Mouse (Mus musculus) MEL (cell line): ENCODE data around the gene Spef2. TPM values are rescaled to one million over a fixed set of nuclear protein-coding genes. Genes with fewer than 3 reads are reported as not detected.

Experiments used
- DNase-seq: peaks from one replicate; pipeline ENCODE4 v3.0.0; 2011; ENCODE audit warnings: low read depth, low spot score
- H3K27ac ChIP-seq: 2 replicates; pipeline ENCODE4 v1.5.1; 2012; ENCODE audit warnings: low read depth, mild to moderate bottlenecking, control low read depth, low read length, moderate library complexity; ENCODE audit not compliant: control insufficient read depth
- H3K27me3 ChIP-seq, 2 experiments: fragments of 150-350 bp in 1 of 2; sonication (generic) in 1 of 2; 2 replicates each; pipeline ENCODE4 v1.6.1; 2012; ENCODE audit warnings: low read length in 2 of 2, mild to moderate bottlenecking in 2 of 2, improper control_type of control experiment in 1 of 2, moderate library complexity in 1 of 2; ENCODE audit not compliant: insufficient read depth in 2 of 2, control insufficient read depth in 1 of 2
- H3K36me3 ChIP-seq, 2 experiments: 2 replicates each; pipeline ENCODE4 v1.6.1; 2012 to 2014; ENCODE audit warnings: low read length in 2 of 2, improper control_type of control experiment in 1 of 2, inconsistent platforms in 1 of 2, mild to moderate bottlenecking in 1 of 2; ENCODE audit not compliant: insufficient read depth in 2 of 2, control insufficient read depth in 1 of 2
- H3K4me1 ChIP-seq, 2 experiments: fragments of 150-350 bp in 1 of 2; sonication (generic) in 1 of 2; 2 replicates each; pipeline ENCODE4 v1.6.1; 2012; ENCODE audit warnings: low read length in 2 of 2, improper control_type of control experiment in 1 of 2, mild to moderate bottlenecking in 1 of 2; ENCODE audit not compliant: insufficient read depth in 2 of 2, control insufficient read depth in 1 of 2
- H3K4me3 ChIP-seq, 2 experiments: fragments of 150-350 bp in 1 of 2; sonication (generic) in 1 of 2; 2 replicates each; pipeline ENCODE4 v1.5.1; 2012; ENCODE audit warnings: low read depth in 2 of 2, low read length in 2 of 2, mild to moderate bottlenecking in 2 of 2, moderate library complexity in 2 of 2, control low read depth in 1 of 2, improper control_type of control experiment in 1 of 2; ENCODE audit not compliant: control insufficient read depth in 1 of 2, insufficient read depth in 1 of 2
- H3K79me2 ChIP-seq: 2 replicates; pipeline ENCODE4 v1.6.1; 2012; ENCODE audit warnings: mild to moderate bottlenecking, low read length, moderate library complexity; ENCODE audit not compliant: control insufficient read depth, poor library complexity, insufficient read depth
- H3K9ac ChIP-seq: 2 replicates; pipeline ENCODE4 v1.6.1; 2012; ENCODE audit warnings: low read depth, mild to moderate bottlenecking, control low read depth, low read length, moderate library complexity; ENCODE audit not compliant: control insufficient read depth, poor library complexity, severe bottlenecking
- H3K9me3 ChIP-seq: fragments of 150-350 bp; sonication (generic); replicated peaks from 2 replicates; pipeline ENCODE4 v1.6.1; 2012; ENCODE audit warnings: mild to moderate bottlenecking, low read length, improper control_type of control experiment, moderate library complexity; ENCODE audit not compliant: insufficient read depth
- EP300 ChIP-seq, 2 experiments: IDR thresholded peaks; 2 replicates each; pipeline ENCODE4 v1.6.1; 2011; ENCODE audit warnings: improper control_type of control experiment in 2 of 2, low read length in 2 of 2, low read depth in 1 of 2, mild to moderate bottlenecking in 1 of 2
- GATA1 ChIP-seq: IDR thresholded peaks from 2 replicates; pipeline ENCODE4 v1.6.1; 2011; ENCODE audit warnings: low read depth, low read length, improper control_type of control experiment
- JUND ChIP-seq: IDR thresholded peaks from 2 replicates; pipeline ENCODE4 v1.6.1; 2011; ENCODE audit warnings: low read depth, mild to moderate bottlenecking, improper control_type of control experiment, low read length
- MAX ChIP-seq: IDR thresholded peaks from 2 replicates; pipeline ENCODE4 v1.6.1; 2011; ENCODE audit warnings: low read length, improper control_type of control experiment
- MYC ChIP-seq: IDR thresholded peaks from 2 replicates; pipeline ENCODE4 v1.6.1; 2011; ENCODE audit warnings: low read depth, mild to moderate bottlenecking, low read length, improper control_type of control experiment, moderate library complexity
- POLR2AphosphoS5 ChIP-seq: IDR thresholded peaks from 2 replicates; pipeline ENCODE4 v1.6.1; 2012; ENCODE audit warnings: low read depth, borderline replicate concordance, mild to moderate bottlenecking, inconsistent platforms, low read length, moderate library complexity, mixed read lengths
- TBP ChIP-seq: IDR thresholded peaks from 2 replicates; pipeline ENCODE4 v1.8.0; 2011; ENCODE audit warnings: low read depth, low read length, improper control_type of control experiment
- USF2 ChIP-seq, 2 experiments: IDR thresholded peaks; 2 replicates each; pipeline ENCODE4 v1.6.1; 2011 to 2012; ENCODE audit warnings: improper control_type of control experiment in 2 of 2, low read length in 2 of 2, borderline replicate concordance in 1 of 2, inconsistent platforms in 1 of 2, low read depth in 1 of 2, mild to moderate bottlenecking in 1 of 2; ENCODE audit not compliant: insufficient read depth in 1 of 2
- ZKSCAN1 ChIP-seq: IDR thresholded peaks from 2 replicates; pipeline ENCODE4 v1.6.1; 2012; ENCODE audit warnings: low read depth, mild to moderate bottlenecking, inconsistent platforms, low read length, improper control_type of control experiment, moderate library complexity
- ZMIZ1 ChIP-seq: IDR thresholded peaks from 2 replicates; pipeline ENCODE4 v1.6.1; 2012; ENCODE audit warnings: low read depth, mild to moderate bottlenecking, inconsistent platforms, low read length, improper control_type of control experiment, moderate library complexity
- polyA plus RNA-seq, 2 experiments: library from polyadenylated mRNA; stranded (reverse) in 1 of 2; unstranded in 1 of 2; fragments of >175 nt in 1 of 2; fragments of >200 nt in 1 of 2; gene quantifications; 2 replicates each; pipeline versions ENCODE4 v1.2.1 to v1.2.4; 2012; ENCODE audit warnings: low replicate concordance in 2 of 2, low read depth in 1 of 2; ENCODE audit not compliant: insufficient read length in 2 of 2, insufficient read depth in 1 of 2, missing spikeins in 1 of 2
- total RNA-seq: library from RNA; depleted of rRNA; stranded (reverse); fragments of 300-350 nt; gene quantifications from 2 replicates; pipeline ENCODE4 v1.2.3, GENCODE M21; 2012

The Spef2 gene
- total and polyA plus RNA-seq, 3 experiments: 0.08 TPM; not detected in 2

GRCm38 (mm10) chr15:9714574-9715458 is 33.9 kb downstream of the Spef2 start (continued):
- no peak for TF ChIP-seq ZKSCAN1

GRCm38 (mm10) chr15:9713707-9714106 is 35.0 kb downstream of the Spef2 start:
- H3K27ac ChIP-seq: peak overlapping the region; percentile 53
- no peaks in the 10 kb centered on the region for H3K27me3 ChIP-seq
- no peak overlapping the region; a peak in 1 of 4 replicates for H3K4me3 ChIP-seq
- DNase-seq: peak; percentile 43
- TF ChIP-seq JUND: no peak
- TF ChIP-seq MYC: no peak
- no peak for TF ChIP-seq TBP
- 0 out of 2 replicates have a peak, but pooled peaks have one; percentile 19 for TF ChIP-seq MAX
- TF ChIP-seq GATA1: 0 out of 2 replicates have a peak, but pooled peaks have one; percentile 2
- no peak for TF ChIP-seq ZMIZ1
- H3K4me1 ChIP-seq: peaks cover 13 to 16% of the 10 kb centered on the region in 2 experiments
- no peak overlapping the region for H3K9ac ChIP-seq
- H3K9me3 ChIP-seq: no peaks in the 10 kb centered on the region
- H3K36me3 ChIP-seq: peaks cover 0 to 39% of the 10 kb centered on the region in 2 experiments; a peak in 2 of 4 replicates
- H3K79me2 ChIP-seq: no peaks in the 10 kb centered on the region

GRCm38 (mm10) chr15:9710330-9710729 is 38.3 kb downstream of the Spef2 start:
- peaks cover 17 to 21% of the 10 kb centered on the region in 2 experiments for H3K4me1 ChIP-seq
- peak; percentile 74 for DNase-seq
- peak; percentile 28; the same call in 1 of the 2 replicates for TF ChIP-seq GATA1
- TF ChIP-seq USF2 (IDR thresholded peaks at IDR 0.05; ENCODE audit: borderline replicate concordance in 1 of 2, insufficient read depth in 1 of 2, low read depth in 1 of 2, low read length in 2 of 2): no peak
- TF ChIP-seq EP300 (IDR thresholded peaks at IDR 0.05; ENCODE audit: low read depth in 1 of 2, low read length in 2 of 2): 0 out of 4 replicates have a peak, but pooled peaks of 1 of the 2 experiments have one; percentile 10
- no peak for TF ChIP-seq POLR2AphosphoS5

More at GRCm38 (mm10) chr15:9710330-9710729, 38.3 kb downstream of the Spef2 start:
- Histone ChIP-seq H3K9ac (no peak overlapping the region), H3K9me3 (no peaks in the 10 kb centered on the region), H3K27ac (no peak overlapping the region; the same call in 1 of the 2 replicates), H3K4me3 (no peak overlapping the region), H3K36me3 (peaks cover 0 to 36% of the 10 kb centered on the region in 2 experiments; a peak in 2 of 4 replicates), H3K79me2 (no peaks in the 10 kb centered on the region), H3K27me3 (no peaks in the 10 kb centered on the region)
